ENCODE assay signal across 8 mouse cellular contexts in genomic region chr2:155691723-155692493, GRCm38 (mm10). TPM values are rescaled to one million over a fixed set of nuclear protein-coding genes. Genes with fewer than 3 reads are reported as not detected.
A peak's percentile ranks its signal among the peaks of the same experiment; 100 is the strongest.
DNase-seq lines count a peak whose midpoint lies in the region; ATAC-seq lines count a peak whose summit lies in the region.

Gene Trpc4ap, minus strand, starts transcription at chr2:155692384.

- DNase-seq in adrenal gland, adult (ENCODE audit: inconsistent age in 2 of 2, low spot score in 1 of 2), result peak; percentile 96 to 99
- peak; percentile 97 for DNase-seq in embryo, embryonic 10.5 days (ENCODE audit: low spot score)
- DNase-seq in gastrocnemius, postnatal 25 days, result peak; percentile 94
- DNase-seq in intestine, embryonic 14.5 days (ENCODE audit: low spot score), result peak; percentile 100
- DNase-seq in left cerebral cortex, postnatal 14 days (ENCODE audit: low spot score in 2 of 2), result peak; percentile 96 to 98
- peak; percentile 96 for DNase-seq in mesoderm, embryonic 11.5 days (ENCODE audit: low read depth, low spot score)
- peak; percentile 92 to 94 for DNase-seq in right cerebral cortex, postnatal 36 days (ENCODE audit: low spot score in 2 of 2)
- DNase-seq in yolk sac, embryonic 10.5 days (ENCODE audit: low spot score), result peak; percentile 96

- peak within 1 kb of the TSS; percentile 87 for H3K4me2 ChIP-seq in intestine, embryonic 14.5 days (ENCODE audit: low read length)

- intact Hi-C loops in left cerebral cortex, postnatal 14 days (cut with DNase I), result no loop called here

- WGBS in intestine, embryonic 14.5 days, result under 1% methylated on average over 62 of the region's 72 CpGs

- H3K4me3 ChIP-seq in intestine, embryonic 14.5 days (ENCODE audit: low read depth, low read length), result peak within 1 kb of the TSS; percentile 89

- peak within 1 kb of the TSS; percentile 91 for H3K9ac ChIP-seq in intestine, embryonic 14.5 days (ENCODE audit: low read length)

- peak within 1 kb of the TSS; percentile 87 for H3K27ac ChIP-seq in intestine, embryonic 14.5 days (ENCODE audit: low read depth)

- H3K27me3 ChIP-seq in intestine, embryonic 14.5 days (replicated peaks; ENCODE audit: control insufficient read depth, insufficient read depth, low read length), result no peaks in the 10 kb centered on the region

- H3K36me3 ChIP-seq in intestine, embryonic 14.5 days (ENCODE audit: control insufficient read depth, insufficient read depth, low read length), result peaks cover 3% of the 10 kb centered on the region; the same call in 1 of the 2 replicates

- peak; percentile 94 for ATAC-seq in intestine, embryonic 14.5 days (replicated peaks; ENCODE audit: low FRiP score, low TSS enrichment, low read depth)

- H3K4me1 ChIP-seq in intestine, embryonic 14.5 days (replicated peaks; ENCODE audit: control insufficient read depth, insufficient read depth, low read length), result peaks cover 13% of the 10 kb centered on the region

- H3K9me3 ChIP-seq in intestine, embryonic 14.5 days (ENCODE audit: control insufficient read depth, low read length), result no peaks in the 10 kb centered on the region

RNA-seq across cellular contexts. Expression of gene Trpc4ap, which starts in this region (rescaled TPM):
- 10 to 100 TPM; 84.3 to 86.1 TPM for total RNA-seq in gastrocnemius, postnatal 25 days (2021)
- polyA plus RNA-seq in intestine, embryonic 14.5 days (2014; fragmentation: Nextera tagmentation; extraction: Ambion mirVana), result 127 and 129 TPM in 2 replicates
- total RNA-seq in left cerebral cortex, postnatal 14 days (2021), result 100 to 1,000 TPM; 140 TPM

Comparison
In these comparisons a context has a peak if more than half of its experiments do, and no peak if none do; other contexts are left out.
1. Peak in every context shown above with its lines: DNase-seq, ATAC-seq, H3K4me3 ChIP-seq and H3K27ac ChIP-seq.